Mouse (Mus musculus): ENCODE measurements around the gene Gm3854.

Gene Gm3854

GRCm38 (mm10) chr7:6386995-6387394 lies 43.4 kb downstream of the Gm3854 start:
- no peak for DNase-seq (ENCODE audit: low spot score in 2 of 2)

- no peak for DNase-seq (ENCODE audit: low spot score in 2 of 2)
These were observed 45.4 kb downstream of the Gm3854 start for GRCm38 (mm10) chr7:6388971-6389370.

- DNase-seq (ENCODE audit: low spot score in 2 of 2), result no peak
These were observed 45.9 kb downstream of the Gm3854 start for GRCm38 (mm10) chr7:6389449-6389848.

- peak; percentile 32 to 43 for DNase-seq (ENCODE audit: low spot score in 2 of 2)
These were observed 54.7 kb downstream of the Gm3854 start, which contains the start of gene Smim17 for GRCm38 (mm10) chr7:6397996-6398975. TSS of gene Smim17 (plus strand) at chr7:6398715.
